Mouse (Mus musculus) forebrain, postnatal 0 days (tissue): ENCODE measurements at regions not wholly inside any gene's neighbourhood (a gene's known extent, or its start where the extent isn't known, plus 50 kb on each side); places are given as distances from the start of the nearest gene placed in this dataset.
"Not testable (repeated sequence)": the region's sequence is repeated elsewhere in the genome, so short reads cannot be mapped to it uniquely, and the experiment has no call there.

Experiments
- ATAC-seq: fragments of 200-750 bp; cut with Nextera tagmentation; 2 replicates; pipeline ENCODE4 v1.8.0; 2017; ENCODE audit warnings: mild to moderate bottlenecking, moderate library complexity
- DNase-seq: peaks from one replicate; pipeline ENCODE4 v3.0.0-alpha.2; 2015
- H3K27ac ChIP-seq: fragments of 300-500 bp; sonication (generic); 2 replicates; pipeline ENCODE4 v1.5.1; 2014; ENCODE audit warnings: low read depth, mild to moderate bottlenecking, antibody characterized with exemption, low read length, moderate library complexity, mixed read lengths
- H3K27me3 ChIP-seq: fragments of 300-500 bp; sonication (generic); 2 replicates; pipeline ENCODE4 v1.6.1; 2014; ENCODE audit warnings: mild to moderate bottlenecking, low read length, mixed read lengths; ENCODE audit not compliant: insufficient read depth
- H3K36me3 ChIP-seq: fragments of 300-500 bp; sonication (generic); 2 replicates; pipeline ENCODE4 v1.6.1; 2014; ENCODE audit warnings: mild to moderate bottlenecking, moderate library complexity; ENCODE audit not compliant: insufficient read depth
- H3K4me1 ChIP-seq: fragments of 300-500 bp; sonication (generic); 2 replicates; pipeline ENCODE4 v1.6.1; 2014; ENCODE audit warnings: antibody characterized with exemption; ENCODE audit not compliant: insufficient read depth
- H3K4me2 ChIP-seq: fragments of 300-500 bp; sonication (generic); 2 replicates; pipeline ENCODE4 v1.6.1; 2014; ENCODE audit warnings: low read depth, mild to moderate bottlenecking, moderate library complexity
- H3K4me3 ChIP-seq: fragments of 300-500 bp; sonication (generic); 2 replicates; pipeline ENCODE4 v1.5.1; 2014; ENCODE audit warnings: low read depth, low read length, mixed read lengths
- H3K9ac ChIP-seq: fragments of 300-500 bp; sonication (generic); 2 replicates; pipeline ENCODE4 v1.6.1; 2014; ENCODE audit warnings: mild to moderate bottlenecking
- H3K9me3 ChIP-seq: fragments of 300-500 bp; sonication (generic); 2 replicates; pipeline ENCODE4 v1.6.1; 2016; ENCODE audit warnings: low read length
- CTCF ChIP-seq: sonication (generic); IDR thresholded peaks from 2 replicates; pipeline ENCODE4 v1.5.1; 2016; ENCODE audit warnings: antibody characterized with exemption, control low read depth, low read depth
- WGBS: fragments of 180-500 bp; shearing (Covaris S2); extraction: QIAGEN DNeasy Blood & Tissue Kit; methylation state at CpG from one replicate; pipeline ENCODE4 v1.1.7; 2014; 5-methylcytosine and 5-hydroxymethylcytosine counted together

DNA sequence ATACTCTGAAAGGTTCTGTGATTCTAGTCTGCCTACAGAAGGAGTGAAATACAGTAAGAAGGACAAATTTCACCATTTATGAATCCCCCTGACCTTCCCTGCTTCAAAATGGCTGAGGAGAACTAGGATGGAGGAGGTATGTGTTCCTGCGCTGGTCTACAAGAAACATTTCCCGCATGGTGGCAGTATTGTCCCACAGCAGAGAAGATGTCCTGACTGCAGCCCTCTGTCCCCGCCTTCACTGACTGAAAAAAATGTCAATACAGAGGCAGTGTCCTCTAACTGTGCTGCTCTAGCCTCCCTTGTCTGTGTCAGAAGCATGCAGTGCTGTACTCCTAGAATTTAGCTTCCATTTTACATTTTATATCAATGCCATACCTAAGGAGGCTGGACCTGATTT is 186.6 kb upstream of the Olfr1324 start:
- H3K9me3 ChIP-seq, H3K9ac ChIP-seq, H3K4me1 ChIP-seq, H3K27me3 ChIP-seq, H3K36me3 ChIP-seq, H3K27ac ChIP-seq: not testable (repeated sequence)
- 0 out of 2 replicates have a peak overlapping the region, but pooled peaks have one; percentile 11 for H3K4me3 ChIP-seq
- DNase-seq (peak; percentile 85), ATAC-seq (peak; percentile 75)
- peak; percentile 52 for TF ChIP-seq CTCF
- WGBS = 61% methylated on average over 3 of the region's 3 CpGs
- H3K4me2 ChIP-seq = 0 out of 2 replicates have a peak overlapping the region, but pooled peaks have one; percentile 15

DNA sequence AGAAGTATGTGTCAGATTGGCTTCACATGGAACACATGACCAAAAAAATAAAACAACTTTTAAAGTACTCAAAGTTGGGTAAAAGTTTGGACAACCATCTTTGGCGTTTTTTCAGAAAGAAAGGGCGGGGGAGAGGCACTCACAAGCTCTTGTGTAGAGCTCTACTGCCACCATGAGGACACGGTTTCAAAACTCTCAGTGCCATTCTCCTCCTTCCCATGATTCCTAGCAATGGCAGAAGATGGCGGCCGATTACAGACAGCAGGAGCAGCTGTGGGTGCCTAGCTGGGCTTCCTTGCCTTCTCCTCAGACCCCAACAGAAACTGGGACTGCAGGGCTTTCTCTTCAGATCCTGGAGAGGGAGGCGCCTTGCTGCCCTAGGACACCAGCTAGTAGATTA is 186.1 kb upstream of the Olfr1324 start:
- not testable (repeated sequence) for H3K4me1 ChIP-seq, H3K9me3 ChIP-seq, H3K27me3 ChIP-seq, H3K27ac ChIP-seq, H3K36me3 ChIP-seq, H3K9ac ChIP-seq
- Histone ChIP-seq H3K4me2 (0 out of 2 replicates have a peak overlapping the region, but pooled peaks have one; percentile 15), H3K4me3 (peak overlapping the region; percentile 11; the same call in 1 of the 2 replicates)
- WGBS = 60% methylated on average over 6 of the region's 6 CpGs
- TF ChIP-seq CTCF = peak; percentile 35; the same call in 1 of the 2 replicates
- DNase-seq = peak; percentile 79
- peak; percentile 38; the same call in 1 of the 2 replicates for ATAC-seq

- no peaks in the 10 kb centered on the region for H3K27me3 ChIP-seq
- no peaks in the 10 kb centered on the region for H3K36me3 ChIP-seq
- 57% methylated on average over 9 of the region's 9 CpGs for WGBS
- ATAC-seq = peak; percentile 83
- peak overlapping the region; percentile 49 for H3K9ac ChIP-seq
- peak; percentile 63 for TF ChIP-seq CTCF
- DNase-seq = peak; percentile 88
- H3K9me3 ChIP-seq = no peaks in the 10 kb centered on the region
- no peaks in the 10 kb centered on the region for H3K4me1 ChIP-seq
- peak overlapping the region; percentile 22; the same call in 1 of the 2 replicates for H3K4me3 ChIP-seq
- H3K27ac ChIP-seq = peak overlapping the region; percentile 83
- peak overlapping the region; percentile 37; the same call in 1 of the 2 replicates for H3K4me2 ChIP-seq
These were observed 183.7 kb upstream of the Olfr1324 start for GRCm38 (mm10) chrX:50611765-50612591.

GRCm38 (mm10) chrX:50608141-50608540 is 179.8 kb upstream of the Olfr1324 start:
- not testable (repeated sequence) for H3K4me2 ChIP-seq, ATAC-seq, H3K9me3 ChIP-seq, H3K9ac ChIP-seq, H3K4me3 ChIP-seq, H3K36me3 ChIP-seq, H3K27ac ChIP-seq, H3K4me1 ChIP-seq, H3K27me3 ChIP-seq, DNase-seq
- 70% methylated on average over 6 of the region's 6 CpGs for WGBS

GRCm38 (mm10) chrX:50607636-50608035 is 179.3 kb upstream of the Olfr1324 start:
- DNase-seq = peak; percentile 81
- no peaks in the 10 kb centered on the region for H3K9me3 ChIP-seq
- 71% methylated on average over 7 of the region's 7 CpGs for WGBS
- no peaks in the 10 kb centered on the region for H3K4me1 ChIP-seq
- peak; percentile 40 for TF ChIP-seq CTCF
- H3K36me3 ChIP-seq = no peaks in the 10 kb centered on the region
- no peak overlapping the region for H3K4me2 ChIP-seq
- ATAC-seq = no peak
- no peaks in the 10 kb centered on the region for H3K27me3 ChIP-seq
- no peak overlapping the region for H3K27ac ChIP-seq
- no peak overlapping the region for H3K4me3 ChIP-seq
- no peak overlapping the region for H3K9ac ChIP-seq

DNA sequence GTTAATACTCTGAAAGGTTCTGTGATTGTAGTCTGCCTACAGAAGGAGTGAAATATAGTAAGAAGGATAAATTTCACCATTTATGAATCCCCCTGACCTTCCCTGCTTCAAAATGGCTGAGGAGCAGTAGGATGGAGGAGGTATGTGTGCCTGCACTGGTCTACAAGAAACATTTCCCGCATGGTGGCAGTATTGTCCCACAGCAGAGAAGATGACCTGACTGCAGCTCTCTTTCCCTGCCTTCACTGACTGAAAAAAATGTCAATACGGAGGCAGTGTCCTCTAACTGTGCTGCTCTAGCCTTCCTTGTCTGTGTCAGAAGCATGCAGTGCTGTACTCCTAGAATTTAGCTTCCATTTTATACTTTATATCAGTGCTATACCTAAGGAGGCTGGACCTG is 177.2 kb upstream of the Olfr1324 start:
- not testable (repeated sequence) for H3K4me1 ChIP-seq, H3K9me3 ChIP-seq, H3K9ac ChIP-seq, H3K4me3 ChIP-seq, H3K36me3 ChIP-seq, H3K27me3 ChIP-seq
- 62% methylated on average over 2 of the region's 2 CpGs for WGBS
- peak overlapping the region; percentile 35; the same call in 1 of the 2 replicates for H3K27ac ChIP-seq
- ATAC-seq = peak; percentile 83
- TF ChIP-seq CTCF = peak; percentile 51
- DNase-seq = peak; percentile 79
- peak overlapping the region; percentile 17; the same call in 1 of the 2 replicates for H3K4me2 ChIP-seq

GRCm38 (mm10) chrX:50604995-50605394 is 176.7 kb upstream of the Olfr1324 start:
- TF ChIP-seq CTCF = 0 out of 2 replicates have a peak, but pooled peaks have one; percentile 2
- ATAC-seq = peak; percentile 36; the same call in 1 of the 2 replicates
- H3K27ac ChIP-seq = peak overlapping the region; percentile 35; the same call in 1 of the 2 replicates

More at GRCm38 (mm10) chrX:50604995-50605394, 176.7 kb upstream of the Olfr1324 start:
- not testable (repeated sequence) for H3K36me3 ChIP-seq, H3K4me3 ChIP-seq, H3K4me1 ChIP-seq, H3K27me3 ChIP-seq, DNase-seq, H3K9ac ChIP-seq, H3K9me3 ChIP-seq
- H3K4me2 ChIP-seq = peak overlapping the region; percentile 17; the same call in 1 of the 2 replicates
- WGBS = 60% methylated on average over 4 of the region's 4 CpGs
